Mouse (Mus musculus): ENCODE measurements at regions not wholly inside any gene's neighbourhood (a gene's known extent, or its start where the extent isn't known, plus 50 kb on each side); places are given as distances from the start of the nearest gene placed in this dataset.

- no peak for TF ChIP-seq POLR2A (IDR thresholded peaks at IDR 0.05; ENCODE audit: extremely low read depth, insufficient read depth, low read length)
- no peak for TF ChIP-seq CTCF (IDR thresholded peaks at IDR 0.05; ENCODE audit: extremely low read depth, insufficient read depth, low read length)
Observed at GRCm38 (mm10) chr5:128499488-128499887, 66.6 kb upstream of the Tmem132d start.
